Mouse (Mus musculus) liver, adult 2 months (tissue): ENCODE measurements around the gene Cnn1.

ENCODE experiments used
- CTCF ChIP-seq: fragments of 200-500 bp; IDR thresholded peaks from 2 replicates; pipeline ENCODE4 v1.5.1; 2011; ENCODE audit warnings: low read depth, low read length, control low read depth
- POLR2A ChIP-seq: fragments of 200-500 bp; IDR thresholded peaks from 2 replicates; pipeline ENCODE4 v1.6.1; 2011; ENCODE audit warnings: low read length, control low read depth; ENCODE audit not compliant: insufficient read depth; ENCODE audit errors: extremely low read depth

DNA sequence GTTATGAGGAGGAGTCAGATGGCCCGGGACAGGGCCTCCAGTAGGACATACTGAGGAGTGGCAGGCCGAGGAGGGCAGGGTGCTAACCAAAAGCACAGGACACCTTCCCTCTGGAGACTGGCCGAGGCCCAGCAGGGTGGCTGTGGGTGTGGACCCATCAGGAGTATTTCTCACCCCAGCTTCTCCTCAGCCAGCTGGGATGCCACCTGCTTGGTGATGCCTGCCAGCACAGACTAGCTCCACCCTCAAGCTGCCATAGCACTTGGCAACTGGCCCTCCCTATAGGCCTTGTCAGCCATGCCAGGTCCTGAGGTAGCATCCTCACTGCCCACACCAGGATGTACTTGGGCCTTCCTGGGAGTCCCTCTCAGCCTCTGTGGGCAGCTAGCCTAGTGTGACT is 34.7 kb upstream of the Cnn1 start:
- TF ChIP-seq CTCF (no peak), POLR2A (no peak)
